Mouse (Mus musculus) naive thymus-derived CD4-positive, alpha-beta T cell, adult 2 months (primary cell): ENCODE data around the gene Snx33.
"Not testable (repeated sequence)": the region's sequence is repeated elsewhere in the genome, so short reads cannot be mapped to it uniquely, and the experiment has no call there.

Experiments used
- DNase-seq: peaks from one replicate; pipeline ENCODE4 v3.0.0-alpha.2; 2011; ENCODE audit warnings: low read depth

The Snx33 gene

GRCm38 (mm10) chr9:56925291-56926024, 2.7 kb downstream of the Snx33 start:
- DNase-seq = no peak

GRCm38 (mm10) chr9:56924651-56925027, 3.5 kb downstream of the Snx33 start:
- no peak for DNase-seq

GRCm38 (mm10) chr9:56923841-56924650, 4.1 kb downstream of the Snx33 start:
- no peak for DNase-seq

- no peak for DNase-seq
These were observed 5.4 kb downstream of the Snx33 start for GRCm38 (mm10) chr9:56922746-56923145.

GRCm38 (mm10) chr9:56918466-56918865, 9.7 kb downstream of the Snx33 start:
- no peak for DNase-seq

GRCm38 (mm10) chr9:56917131-56917530, 11.0 kb downstream of the Snx33 start:
- DNase-seq = no peak

- no peak for DNase-seq
These were observed 12.3 kb downstream of the Snx33 start for GRCm38 (mm10) chr9:56915695-56916410.

- no peak for DNase-seq
These were observed 13.1 kb downstream of the Snx33 start for GRCm38 (mm10) chr9:56915116-56915515.

- DNase-seq = no peak
These were observed 14.2 kb downstream of the Snx33 start for GRCm38 (mm10) chr9:56913991-56914390.

GRCm38 (mm10) chr9:56911017-56911416, 17.2 kb downstream of the Snx33 start:
- no peak for DNase-seq

- not testable (repeated sequence) for DNase-seq
These were observed 18.2 kb downstream of the Snx33 start for GRCm38 (mm10) chr9:56909991-56910390.

GRCm38 (mm10) chr9:56907549-56907948, 20.6 kb downstream of the Snx33 start:
- DNase-seq = no peak

GRCm38 (mm10) chr9:56903662-56904061, 24.5 kb downstream of the Snx33 start:
- DNase-seq = no peak

GRCm38 (mm10) chr9:56901187-56901586, 27.0 kb downstream of the Snx33 start:
- peak; percentile 26 for DNase-seq

- peak; percentile 30 for DNase-seq
These were observed 27.6 kb downstream of the Snx33 start for GRCm38 (mm10) chr9:56900571-56900970.

GRCm38 (mm10) chr9:56900060-56900459, 28.1 kb downstream of the Snx33 start:
- DNase-seq = no peak

- no peak for DNase-seq
These were observed 28.8 kb downstream of the Snx33 start for GRCm38 (mm10) chr9:56899409-56899808.

- DNase-seq = no peak
These were observed 31.4 kb downstream of the Snx33 start for GRCm38 (mm10) chr9:56896779-56897178.

GRCm38 (mm10) chr9:56894006-56894405, 34.2 kb downstream of the Snx33 start:
- peak; percentile 27 for DNase-seq

- DNase-seq = no peak
These were observed 34.9 kb downstream of the Snx33 start for GRCm38 (mm10) chr9:56893313-56893712.

GRCm38 (mm10) chr9:56892111-56892510, 36.1 kb downstream of the Snx33 start:
- no peak for DNase-seq

GRCm38 (mm10) chr9:56891517-56892011, 36.6 kb downstream of the Snx33 start:
- DNase-seq = peak; percentile 83
